Mouse (Mus musculus): ENCODE results near the gene Abraxas2.

Abraxas2 gene

GRCm38 (mm10) chr7:132859042-132859958, at the start of gene Abraxas2:
Gene Abraxas2 (plus strand): TSS chr7:132859225.
- in situ Hi-C loops (cut with MboI, MseI), result no loop called here

- in situ Hi-C loops (cut with MboI, MseI), result loop anchor here (5.0 kb wide), 1 partner anchor 152 kb away; no protein-coding TSS in a partner anchor
Measured at GRCm38 (mm10) chr7:132809721-132810120, 49.3 kb upstream of the Abraxas2 start.

GRCm38 (mm10) chr7:132810368-132810767, 48.7 kb upstream of the Abraxas2 start:
- in situ Hi-C loops (cut with MboI, MseI), result no loop called here

GRCm38 (mm10) chr7:132810879-132811278, 48.1 kb upstream of the Abraxas2 start:
- in situ Hi-C loops (cut with MboI, MseI), result no loop called here

GRCm38 (mm10) chr7:132811716-132812618, 47.1 kb upstream of the Abraxas2 start:
- in situ Hi-C loops (cut with MboI, MseI), result no loop called here

- in situ Hi-C loops (cut with MboI, MseI), result no loop called here
Measured at GRCm38 (mm10) chr7:132812619-132813415, 46.2 kb upstream of the Abraxas2 start.

GRCm38 (mm10) chr7:132813416-132814088, 45.5 kb upstream of the Abraxas2 start, which contains the start of gene Fam53b:
Gene Fam53b (minus strand): TSS chr7:132813886.
- in situ Hi-C loops (cut with MboI, MseI), result no loop called here

GRCm38 (mm10) chr7:132814089-132814450, 45.0 kb upstream of the Abraxas2 start:
- in situ Hi-C loops (cut with MboI, MseI), result no loop called here

- in situ Hi-C loops (cut with MboI, MseI), result no loop called here
Measured at GRCm38 (mm10) chr7:132815081-132815480, 43.9 kb upstream of the Abraxas2 start.

GRCm38 (mm10) chr7:132816528-132816927, 42.5 kb upstream of the Abraxas2 start:
- in situ Hi-C loops (cut with MboI, MseI), result no loop called here

- in situ Hi-C loops (cut with MboI, MseI), result no loop called here
Measured at GRCm38 (mm10) chr7:132817056-132817455, 42.0 kb upstream of the Abraxas2 start.

GRCm38 (mm10) chr7:132820692-132821091, 38.3 kb upstream of the Abraxas2 start:
- in situ Hi-C loops (cut with MboI, MseI), result no loop called here

- in situ Hi-C loops (cut with MboI, MseI), result no loop called here
Measured at GRCm38 (mm10) chr7:132823832-132824231, 35.2 kb upstream of the Abraxas2 start.

- in situ Hi-C loops (cut with MboI, MseI), result no loop called here
Measured at GRCm38 (mm10) chr7:132824346-132825022, 34.5 kb upstream of the Abraxas2 start.

GRCm38 (mm10) chr7:132830955-132831354, 28.1 kb upstream of the Abraxas2 start:
- in situ Hi-C loops (cut with MboI, MseI), result no loop called here

- in situ Hi-C loops (cut with MboI, MseI), result no loop called here
Measured at GRCm38 (mm10) chr7:132841287-132841686, 17.7 kb upstream of the Abraxas2 start.

- in situ Hi-C loops (cut with MboI, MseI), result no loop called here
Measured at GRCm38 (mm10) chr7:132842455-132842854, 16.6 kb upstream of the Abraxas2 start.

GRCm38 (mm10) chr7:132843152-132843551, 15.9 kb upstream of the Abraxas2 start:
- in situ Hi-C loops (cut with MboI, MseI), result no loop called here

- in situ Hi-C loops (cut with MboI, MseI), result no loop called here
Measured at GRCm38 (mm10) chr7:132852173-132852844, 6.7 kb upstream of the Abraxas2 start, which contains the start of gene Eef1akmt2. Gene Eef1akmt2 (minus strand): TSS chr7:132852673.

Measured in T-helper 1 cell (primary cell).